Mouse (Mus musculus): ENCODE results near the gene Nes. TPM values are rescaled to one million over a fixed set of nuclear protein-coding genes. Genes with fewer than 3 reads are reported as not detected.

Nes gene
- polyA plus RNA-seq, 1 experiment from 2014 or later: 77.6 TPM

GRCm38 (mm10) chr3:87958056-87958455, 12.8 kb upstream of the Nes start:
- Histone ChIP-seq H3K36me3 (no peaks in the 10 kb centered on the region), H3K27ac (no peak overlapping the region), H3K4me3 (replicated peaks) (no peak overlapping the region), H3K4me2 (replicated peaks) (no peak overlapping the region), H3K9me3 (no peaks in the 10 kb centered on the region), H3K4me1 (replicated peaks) (peaks cover 33% of the 10 kb centered on the region), H3K9ac (replicated peaks) (no peak overlapping the region), H3K27me3 (no peaks in the 10 kb centered on the region)
- no peak for ATAC-seq
- 0% methylated on average over 1 of the region's 1 CpGs for WGBS

- Histone ChIP-seq H3K27ac (no peak overlapping the region), H3K9me3 (no peaks in the 10 kb centered on the region), H3K36me3 (no peaks in the 10 kb centered on the region), H3K4me3 (replicated peaks) (no peak overlapping the region), H3K27me3 (no peaks in the 10 kb centered on the region), H3K9ac (replicated peaks) (no peak overlapping the region), H3K4me1 (replicated peaks) (peaks cover 29% of the 10 kb centered on the region), H3K4me2 (replicated peaks) (no peak overlapping the region)
- WGBS: 28% methylated on average over 4 of the region's 4 CpGs
- no peak for ATAC-seq
Observed at GRCm38 (mm10) chr3:87958476-87958875, 12.4 kb upstream of the Nes start.

- WGBS: 32% methylated on average over 1 of the region's 1 CpGs
- H3K9me3 ChIP-seq: no peaks in the 10 kb centered on the region
- H3K4me3 ChIP-seq (replicated peaks): no peak overlapping the region
- no peak overlapping the region for H3K4me2 ChIP-seq (replicated peaks)
- H3K36me3 ChIP-seq: no peaks in the 10 kb centered on the region
- H3K4me1 ChIP-seq (replicated peaks): peaks cover 29% of the 10 kb centered on the region
- H3K9ac ChIP-seq (replicated peaks): no peak overlapping the region
- no peak for ATAC-seq
- no peak overlapping the region for H3K27ac ChIP-seq
- H3K27me3 ChIP-seq: no peaks in the 10 kb centered on the region
Observed at GRCm38 (mm10) chr3:87958967-87959366, 11.9 kb upstream of the Nes start.

GRCm38 (mm10) chr3:87959371-87959770, 11.5 kb upstream of the Nes start:
- 67% methylated on average over 7 of the region's 7 CpGs for WGBS
- Histone ChIP-seq H3K9ac (replicated peaks) (no peak overlapping the region), H3K4me3 (replicated peaks) (no peak overlapping the region), H3K27me3 (no peaks in the 10 kb centered on the region), H3K9me3 (no peaks in the 10 kb centered on the region), H3K27ac (peak overlapping the region; percentile 95), H3K4me2 (replicated peaks) (no peak overlapping the region), H3K4me1 (replicated peaks) (peaks cover 29% of the 10 kb centered on the region), H3K36me3 (no peaks in the 10 kb centered on the region)
- no peak for ATAC-seq

- ATAC-seq: 0 out of 2 replicates have a peak, but pooled peaks have one; percentile 1
- peak overlapping the region; percentile 60 for H3K4me2 ChIP-seq (replicated peaks)
- WGBS: 2% methylated on average over 10 of the region's 10 CpGs
- H3K27me3 ChIP-seq: no peaks in the 10 kb centered on the region
- peak overlapping the region; percentile 71 for H3K9ac ChIP-seq (replicated peaks)
- peaks cover 29% of the 10 kb centered on the region for H3K4me1 ChIP-seq (replicated peaks)
- no peaks in the 10 kb centered on the region for H3K9me3 ChIP-seq
- peak overlapping the region; percentile 37 for H3K4me3 ChIP-seq (replicated peaks)
- no peaks in the 10 kb centered on the region for H3K36me3 ChIP-seq
- peak overlapping the region; percentile 95 for H3K27ac ChIP-seq
Observed at GRCm38 (mm10) chr3:87960191-87960585, 10.7 kb upstream of the Nes start.

- Histone ChIP-seq H3K4me2 (replicated peaks) (peak overlapping the region; percentile 60), H3K4me3 (replicated peaks) (peak overlapping the region; percentile 37), H3K9ac (replicated peaks) (peak overlapping the region; percentile 71), H3K27me3 (no peaks in the 10 kb centered on the region), H3K9me3 (no peaks in the 10 kb centered on the region), H3K4me1 (replicated peaks) (peaks cover 29% of the 10 kb centered on the region), H3K27ac (peak overlapping the region; percentile 95), H3K36me3 (no peaks in the 10 kb centered on the region)
- WGBS: under 1% methylated on average over 27 of the region's 27 CpGs
- peak; percentile 98 for ATAC-seq
Observed at GRCm38 (mm10) chr3:87960586-87961191, 10.2 kb upstream of the Nes start.

- Histone ChIP-seq H3K9me3 (no peaks in the 10 kb centered on the region), H3K4me2 (replicated peaks) (peak overlapping the region; percentile 94), H3K9ac (replicated peaks) (peak overlapping the region; percentile 51; the same call in 1 of the 2 replicates), H3K27ac (peak overlapping the region; percentile 27), H3K4me3 (replicated peaks) (peak overlapping the region; percentile 70), H3K4me1 (replicated peaks) (peaks cover 52% of the 10 kb centered on the region), H3K36me3 (peaks cover 2% of the 10 kb centered on the region; the same call in 1 of the 2 replicates), H3K27me3 (no peaks in the 10 kb centered on the region)
- ATAC-seq: 0 out of 2 replicates have a peak, but pooled peaks have one; percentile 2
- WGBS: under 1% methylated on average over 21 of the region's 21 CpGs
Observed at GRCm38 (mm10) chr3:87970184-87970938, 517 bp upstream of the Nes start.

GRCm38 (mm10) chr3:87971489-87972202, 768 bp downstream of the Nes start:
- Histone ChIP-seq H3K27me3 (no peaks in the 10 kb centered on the region), H3K36me3 (peaks cover 14% of the 10 kb centered on the region), H3K27ac (peak overlapping the region; percentile 90), H3K4me1 (replicated peaks) (peaks cover 55% of the 10 kb centered on the region), H3K4me3 (replicated peaks) (peak overlapping the region; percentile 70), H3K4me2 (replicated peaks) (peak overlapping the region; percentile 94), H3K9me3 (no peaks in the 10 kb centered on the region), H3K9ac (replicated peaks) (peak overlapping the region; percentile 89)
- WGBS: under 1% methylated on average over 56 of the region's 60 CpGs
- ATAC-seq: no peak

GRCm38 (mm10) chr3:87972203-87972664, 1.4 kb downstream of the Nes start:
- 3% methylated on average over 8 of the region's 8 CpGs for WGBS

GRCm38 (mm10) chr3:87972776-87973175, 1.9 kb downstream of the Nes start:
- Histone ChIP-seq H3K4me1 (replicated peaks) (peaks cover 55% of the 10 kb centered on the region), H3K4me3 (replicated peaks) (peak overlapping the region; percentile 70), H3K9ac (replicated peaks) (peak overlapping the region; percentile 89), H3K36me3 (peaks cover 21% of the 10 kb centered on the region), H3K9me3 (no peaks in the 10 kb centered on the region), H3K27me3 (no peaks in the 10 kb centered on the region), H3K4me2 (replicated peaks) (peak overlapping the region; percentile 94), H3K27ac (peak overlapping the region; percentile 90)
- 14% methylated on average over 5 of the region's 5 CpGs for WGBS
- no peak for ATAC-seq

More at GRCm38 (mm10) chr3:87972203-87972664, 1.4 kb downstream of the Nes start:
- Histone ChIP-seq H3K27me3 (no peaks in the 10 kb centered on the region), H3K9ac (replicated peaks) (peak overlapping the region; percentile 89), H3K4me1 (replicated peaks) (peaks cover 55% of the 10 kb centered on the region), H3K4me2 (replicated peaks) (peak overlapping the region; percentile 94), H3K4me3 (replicated peaks) (peak overlapping the region; percentile 70), H3K36me3 (peaks cover 19% of the 10 kb centered on the region), H3K27ac (peak overlapping the region; percentile 90), H3K9me3 (no peaks in the 10 kb centered on the region)
- peak; percentile 44 for ATAC-seq

- H3K9me3 ChIP-seq: no peaks in the 10 kb centered on the region
- H3K27me3 ChIP-seq: no peaks in the 10 kb centered on the region
- H3K36me3 ChIP-seq: peaks cover 29% of the 10 kb centered on the region
- H3K27ac ChIP-seq: peak overlapping the region; percentile 90
- H3K9ac ChIP-seq (replicated peaks): peak overlapping the region; percentile 89
- ATAC-seq: peak; percentile 5; the same call in 1 of the 2 replicates
- H3K4me2 ChIP-seq (replicated peaks): peak overlapping the region; percentile 94
- H3K4me3 ChIP-seq (replicated peaks): peak overlapping the region; percentile 70
- WGBS: 5% methylated on average over 14 of the region's 14 CpGs
- peaks cover 55% of the 10 kb centered on the region for H3K4me1 ChIP-seq (replicated peaks)
Observed at GRCm38 (mm10) chr3:87973593-87974380, 2.9 kb downstream of the Nes start.
